Mouse (Mus musculus) stomach, embryonic 16.5 days (tissue): Measurements from ENCODE around the gene Trpc5. TPM values are rescaled to one million over a fixed set of nuclear protein-coding genes. Genes with fewer than 3 reads are reported as not detected.

ENCODE experiments used
- ATAC-seq: fragments of 200-750 bp; cut with Nextera tagmentation; 2 replicates; pipeline ENCODE4 v1.8.0; 2017; ENCODE audit warnings: moderate number of reproducible peaks, moderate TSS enrichment; ENCODE audit not compliant: insufficient read depth, low FRiP score
- H3K27ac ChIP-seq: fragments of 300-500 bp; sonication (generic); 2 replicates; pipeline ENCODE4 v1.5.1; 2014; ENCODE audit warnings: low read length
- H3K27me3 ChIP-seq: fragments of 300-500 bp; sonication (generic); 2 replicates; pipeline ENCODE4 v1.6.1; 2014; ENCODE audit warnings: low read length, control low read depth, mixed read lengths; ENCODE audit not compliant: control insufficient read depth, insufficient read depth
- H3K36me3 ChIP-seq: fragments of 300-500 bp; sonication (generic); 2 replicates; pipeline ENCODE4 v1.6.1; 2014; ENCODE audit warnings: low read length; ENCODE audit not compliant: control insufficient read depth, insufficient read depth
- H3K4me1 ChIP-seq: fragments of 300-500 bp; sonication (generic); 2 replicates; pipeline ENCODE4 v1.6.1; 2014; ENCODE audit warnings: low read length, control low read depth, mixed read lengths; ENCODE audit not compliant: control insufficient read depth, insufficient read depth
- H3K4me2 ChIP-seq: fragments of 300-500 bp; sonication (generic); 2 replicates; pipeline ENCODE4 v1.6.1; 2014; ENCODE audit warnings: low read depth, low read length, mixed read lengths
- H3K4me3 ChIP-seq: fragments of 300-500 bp; sonication (generic); replicated peaks from 2 replicates; pipeline ENCODE4 v1.5.1; 2014; ENCODE audit warnings: mild to moderate bottlenecking, low read length
- H3K9ac ChIP-seq: fragments of 300-500 bp; sonication (generic); 2 replicates; pipeline ENCODE4 v1.6.1; 2014; ENCODE audit warnings: low read length
- H3K9me3 ChIP-seq: fragments of 300-500 bp; sonication (generic); replicated peaks from 2 replicates; pipeline ENCODE4 v1.6.1; 2016; ENCODE audit warnings: low read length, control low read depth; ENCODE audit not compliant: control insufficient read depth
- WGBS: fragments of 180-500 bp; shearing (Covaris S2); extraction: QIAGEN DNeasy Blood & Tissue Kit; methylation state at CpG from one replicate; pipeline ENCODE4 v1.1.7; 2014; 5-methylcytosine and 5-hydroxymethylcytosine counted together
- polyA plus RNA-seq: library from polyadenylated mRNA; unstranded; fragments of >200 nt; fragmentation: Nextera tagmentation; extraction: Ambion mirVana; gene quantifications from 2 replicates; pipeline ENCODE4 v1.2.1, GENCODE M21; 2015

Gene Trpc5
- polyA plus RNA-seq, 1 experiment from 2014 or later, result 0.40 TPM

DNA sequence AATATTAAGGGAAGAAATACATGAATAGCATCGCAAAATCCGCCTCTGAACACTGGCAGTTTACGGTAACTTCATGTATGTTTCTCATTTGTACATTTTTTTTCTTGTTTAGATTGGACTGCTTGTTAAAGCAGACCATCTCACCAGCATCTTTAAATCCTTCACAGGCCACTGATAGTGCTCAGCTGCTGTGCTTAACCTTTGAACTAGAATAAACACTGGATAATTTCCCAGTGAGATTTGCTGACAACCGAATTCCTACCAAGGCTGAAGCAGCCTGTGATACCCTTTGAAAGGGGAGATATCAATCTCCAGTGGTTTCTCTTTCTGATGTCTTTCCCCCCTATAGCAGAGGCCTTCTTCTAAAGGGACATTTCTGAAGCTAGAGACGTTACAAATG lies 279.9 kb downstream of the Trpc5 start:
- Histone ChIP-seq H3K4me3 (no peak overlapping the region), H3K27me3 (no peaks in the 10 kb centered on the region), H3K4me2 (no peak overlapping the region), H3K9me3 (no peaks in the 10 kb centered on the region), H3K4me1 (no peaks in the 10 kb centered on the region), H3K36me3 (no peaks in the 10 kb centered on the region), H3K9ac (no peak overlapping the region), H3K27ac (no peak overlapping the region)
- 62% methylated on average over 5 of the region's 5 CpGs for WGBS
- ATAC-seq, result no peak

DNA sequence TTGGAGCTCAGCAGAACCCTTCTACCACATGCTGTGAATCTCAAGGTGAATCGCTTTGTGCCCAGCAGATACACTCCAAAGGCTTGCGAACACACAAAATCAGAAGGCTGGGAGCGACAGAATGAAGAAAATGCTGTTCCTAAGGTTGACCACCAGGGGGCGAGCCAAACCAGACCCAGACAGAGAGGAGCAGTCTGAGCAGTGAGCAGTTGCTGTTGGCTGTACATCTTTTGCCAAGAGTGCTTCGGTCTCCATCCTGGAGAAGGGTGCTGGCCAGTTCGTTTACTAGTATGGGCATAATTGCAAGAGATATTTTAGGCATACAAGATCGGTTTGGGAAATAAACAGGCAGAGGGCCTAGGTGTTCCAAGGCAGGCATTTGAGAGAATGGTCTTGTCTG lies 284.5 kb downstream of the Trpc5 start:
- no peak for ATAC-seq
- no peak overlapping the region for H3K9ac ChIP-seq

DNA sequence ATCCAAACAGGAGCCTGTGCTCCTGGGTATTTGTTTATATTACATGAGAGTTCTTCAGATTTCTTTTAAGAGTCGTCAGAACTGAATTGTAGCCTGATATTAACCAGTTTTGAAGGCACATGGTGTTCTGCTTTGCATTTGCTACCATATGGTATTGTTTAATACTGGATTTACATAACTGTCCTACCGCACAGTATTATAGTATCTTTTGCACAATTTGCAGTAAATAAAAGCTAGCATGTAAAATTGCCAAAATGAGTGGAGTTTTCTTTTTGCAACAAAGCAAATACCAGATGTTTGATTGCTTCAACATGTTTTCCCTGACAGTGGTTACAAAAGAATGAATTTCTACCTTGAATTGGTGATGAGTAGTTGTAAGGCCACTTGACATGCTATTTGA lies 313.8 kb downstream of the Trpc5 start:
- ATAC-seq, result no peak
- H3K9me3 ChIP-seq, result no peaks in the 10 kb centered on the region
- no peak overlapping the region for H3K4me3 ChIP-seq
- no peak overlapping the region for H3K4me2 ChIP-seq
- no peak overlapping the region for H3K27ac ChIP-seq
- WGBS, result 61% methylated on average over 2 of the region's 2 CpGs
- H3K27me3 ChIP-seq, result no peaks in the 10 kb centered on the region
- H3K9ac ChIP-seq, result no peak overlapping the region
- no peaks in the 10 kb centered on the region for H3K4me1 ChIP-seq
- H3K36me3 ChIP-seq, result no peaks in the 10 kb centered on the region

More for the DNA sequence above, 284.5 kb downstream of the Trpc5 start:
- 37% methylated on average over 7 of the region's 7 CpGs for WGBS
- H3K27ac ChIP-seq, result no peak overlapping the region
- no peaks in the 10 kb centered on the region for H3K9me3 ChIP-seq
- H3K4me2 ChIP-seq, result no peak overlapping the region
- no peaks in the 10 kb centered on the region for H3K36me3 ChIP-seq
- no peaks in the 10 kb centered on the region for H3K4me1 ChIP-seq
- no peaks in the 10 kb centered on the region; the same call in 1 of the 2 replicates for H3K27me3 ChIP-seq
- H3K4me3 ChIP-seq, result no peak overlapping the region

DNA sequence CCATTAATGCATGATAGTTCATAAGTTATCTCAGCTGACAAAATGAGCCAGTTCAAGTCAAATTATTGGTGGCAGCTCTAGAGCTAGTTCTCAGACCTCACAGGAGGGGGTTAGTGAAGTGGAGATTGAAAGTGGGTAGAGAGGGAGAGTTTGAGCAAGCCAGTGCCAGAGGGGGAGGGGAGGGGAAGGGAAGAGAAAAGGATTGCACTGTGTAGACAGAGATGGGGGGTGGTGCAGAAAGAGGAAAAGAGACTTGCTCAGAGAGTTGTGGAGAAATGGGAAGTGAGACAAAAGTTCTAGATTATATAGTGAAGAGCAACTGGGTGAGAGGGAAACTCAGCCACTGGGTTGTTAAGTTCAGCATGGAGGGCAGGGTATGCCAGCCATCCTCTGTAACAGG lies 349.6 kb downstream of the Trpc5 start:
- Histone ChIP-seq H3K9ac (no peak overlapping the region), H3K27me3 (no peaks in the 10 kb centered on the region), H3K9me3 (no peaks in the 10 kb centered on the region), H3K36me3 (no peaks in the 10 kb centered on the region; the same call in 1 of the 2 replicates), H3K4me3 (no peak overlapping the region), H3K4me2 (no peak overlapping the region), H3K27ac (no peak overlapping the region), H3K4me1 (no peaks in the 10 kb centered on the region)
- no peak for ATAC-seq

DNA sequence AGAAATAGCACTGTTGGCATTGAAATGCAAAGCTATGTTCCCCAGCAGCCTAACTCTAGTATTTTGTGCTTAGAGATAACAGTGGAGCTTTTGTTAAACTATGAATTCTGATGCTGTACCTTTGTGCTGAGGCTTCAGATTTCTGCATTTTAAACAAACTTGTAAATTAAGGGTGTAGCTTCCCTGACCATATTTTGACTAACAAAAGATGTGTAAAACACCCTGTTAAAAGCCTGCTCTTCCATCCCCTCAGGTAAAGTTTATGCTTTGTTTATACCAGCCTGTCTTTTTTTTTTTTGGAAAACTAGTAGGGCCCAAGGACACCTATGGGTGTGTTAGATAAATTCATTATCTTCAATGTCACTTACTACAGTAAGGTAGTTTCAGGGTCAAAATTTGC lies 350.0 kb downstream of the Trpc5 start:
- Histone ChIP-seq H3K27ac (no peak overlapping the region), H3K4me2 (no peak overlapping the region), H3K27me3 (no peaks in the 10 kb centered on the region), H3K9me3 (no peaks in the 10 kb centered on the region), H3K36me3 (no peaks in the 10 kb centered on the region; the same call in 1 of the 2 replicates), H3K4me1 (no peaks in the 10 kb centered on the region), H3K4me3 (no peak overlapping the region), H3K9ac (no peak overlapping the region)
- no peak for ATAC-seq

DNA sequence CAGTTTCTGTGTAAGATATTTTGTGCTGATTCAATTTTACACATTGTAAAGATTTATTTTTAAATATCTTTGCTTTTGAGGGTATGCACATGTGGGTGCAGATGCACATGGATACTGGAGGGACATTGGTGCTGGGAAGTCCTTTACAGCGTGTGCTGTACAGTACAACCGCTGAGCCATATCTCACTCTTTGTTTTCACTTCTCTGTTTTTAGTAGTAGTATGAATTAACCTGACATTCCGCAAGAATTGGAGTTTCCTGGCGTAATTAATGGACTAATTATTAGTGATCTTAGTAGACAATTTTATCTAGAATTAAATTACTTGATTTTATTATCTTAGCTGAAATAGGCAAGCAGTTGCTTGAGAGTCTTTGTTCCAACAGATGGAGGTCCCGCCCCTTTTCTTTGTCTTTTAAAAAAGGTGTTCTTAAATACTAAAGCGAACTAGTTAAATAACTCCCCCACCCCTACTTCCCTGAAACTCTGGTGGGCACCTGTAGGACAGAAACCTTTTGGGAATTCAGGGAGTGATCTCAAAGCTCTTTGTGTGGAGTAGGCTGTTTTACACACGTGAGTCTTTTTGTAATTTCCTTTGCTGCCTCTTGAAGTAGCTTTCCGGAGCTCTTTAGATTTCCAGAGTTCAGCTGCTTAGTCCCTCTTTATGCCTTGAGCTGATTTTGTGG lies 352.5 kb downstream of the Trpc5 start:
- no peak overlapping the region for H3K4me2 ChIP-seq
- no peak overlapping the region for H3K4me3 ChIP-seq
- no peaks in the 10 kb centered on the region for H3K27me3 ChIP-seq
- H3K4me1 ChIP-seq, result no peaks in the 10 kb centered on the region
- no peaks in the 10 kb centered on the region; the same call in 1 of the 2 replicates for H3K36me3 ChIP-seq
- H3K9me3 ChIP-seq, result no peaks in the 10 kb centered on the region
- no peak for ATAC-seq
- H3K27ac ChIP-seq, result no peak overlapping the region
- no peak overlapping the region for H3K9ac ChIP-seq
- WGBS, result 59% methylated on average over 8 of the region's 8 CpGs

Other genes starting within 250 kb of the Trpc5 start
- gene Trpc5os, start 231.6 kb downstream of the Trpc5 start, polyA plus RNA-seq, result 0.06 TPM in 1 of 2 replicates, not detected in the other
- gene Rtl4, start 727 bp upstream of the Trpc5 start, polyA plus RNA-seq, result 0.65 and 0.93 TPM in 2 replicates